ENCODE assay signal across 7 mouse cellular contexts in the genomic region with DNA sequence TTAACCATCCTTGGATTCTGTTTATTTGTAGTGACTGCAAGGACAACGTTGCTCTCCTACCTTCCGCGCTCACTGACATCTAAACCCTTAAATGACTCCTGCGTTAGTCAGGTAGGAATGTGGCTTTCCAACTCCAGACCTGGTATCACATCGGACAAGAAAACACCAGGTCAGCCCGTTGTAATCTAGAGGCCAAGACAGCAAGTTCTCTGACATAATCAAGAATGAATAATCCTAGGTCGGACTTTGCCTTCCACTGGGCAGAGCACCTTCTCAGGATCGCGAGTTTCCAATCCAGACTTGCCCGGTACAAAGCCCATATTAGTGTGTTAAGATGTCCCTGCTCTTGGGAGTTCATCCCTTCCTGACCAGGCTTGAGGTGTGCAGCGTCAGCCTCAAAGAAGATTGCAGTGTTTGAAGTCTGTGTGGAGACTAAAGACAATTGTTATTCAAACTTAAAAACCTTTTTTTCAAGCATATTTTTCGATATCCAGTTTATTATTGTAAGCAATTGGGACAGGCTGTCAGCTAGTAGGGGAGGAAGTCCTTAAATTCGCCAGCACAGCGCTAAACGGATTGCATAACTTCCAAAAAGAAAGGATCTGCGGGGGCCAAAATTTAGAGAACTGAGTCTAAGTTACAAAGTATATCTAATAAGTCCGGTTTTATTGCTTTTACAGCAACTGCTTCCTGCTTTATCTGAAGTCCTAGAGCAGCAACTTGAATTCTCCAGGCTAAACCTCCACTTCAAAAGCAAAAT. TPM values are rescaled to one million over a fixed set of nuclear protein-coding genes. Genes with fewer than 3 reads are reported as not detected.
DNase-seq lines count a peak whose midpoint lies in the region; ATAC-seq and TF ChIP-seq lines count a peak whose summit lies in the region.

No protein-coding gene starts in this region.

- H3K27ac ChIP-seq in thymus, adult 2 months (ENCODE audit: control insufficient read depth, insufficient read depth, low read length) = no peak overlapping the region
- no peak overlapping the region for H3K27ac ChIP-seq in forebrain, embryonic 11.5 days (ENCODE audit: low read depth, low read length)
- H3K27ac ChIP-seq in hindbrain, postnatal 0 days = peak overlapping the region; percentile 95
- H3K27ac ChIP-seq in liver, postnatal 0 days (ENCODE audit: low read depth) = peak overlapping the region; percentile 95

- 11% methylated on average over 17 of the region's 17 CpGs for WGBS in thymus, adult 2 months
- 16% methylated on average over 17 of the region's 17 CpGs for WGBS in forebrain, embryonic 11.5 days
- 13% methylated on average over 17 of the region's 17 CpGs for WGBS in hindbrain, postnatal 0 days
- 7% methylated on average over 17 of the region's 17 CpGs for WGBS in liver, postnatal 0 days (ENCODE audit: insufficient replicate concordance)

- no peak for DNase-seq in thymus, adult 2 months
- no peak for DNase-seq in thymus, adult 18-20 months
- no peak for DNase-seq in forebrain, embryonic 11.5 days (ENCODE audit: low spot score)
- DNase-seq in hindbrain, postnatal 0 days (ENCODE audit: low spot score) = peak; percentile 23
- DNase-seq in liver, postnatal 0 days = no peak
- DNase-seq in yolk sac, embryonic 10.5 days (ENCODE audit: low spot score) = peak; percentile 57
- DNase-seq in thymus, postnatal 25 days = no peak

- H3K36me3 ChIP-seq in thymus, adult 2 months (ENCODE audit: control insufficient read depth, insufficient read depth, low read length) = no peaks in the 10 kb centered on the region
- no peaks in the 10 kb centered on the region for H3K36me3 ChIP-seq in forebrain, embryonic 11.5 days (ENCODE audit: control insufficient read depth, insufficient read depth, low read length)
- H3K36me3 ChIP-seq in hindbrain, postnatal 0 days (ENCODE audit: insufficient read depth, low read length) = no peaks in the 10 kb centered on the region
- H3K36me3 ChIP-seq in liver, postnatal 0 days (replicated peaks; ENCODE audit: insufficient read depth, low read length) = no peaks in the 10 kb centered on the region

- H3K9ac ChIP-seq in forebrain, embryonic 11.5 days (ENCODE audit: low read length) = peak overlapping the region; percentile 83
- peak overlapping the region; percentile 89 for H3K9ac ChIP-seq in hindbrain, postnatal 0 days (replicated peaks; ENCODE audit: low read length)
- peak overlapping the region; percentile 73 for H3K9ac ChIP-seq in liver, postnatal 0 days (replicated peaks)

- H3K4me3 ChIP-seq in thymus, adult 2 months (ENCODE audit: control insufficient read depth, insufficient read depth, low read length) = peak overlapping the region; percentile 84
- peak overlapping the region; percentile 68 for H3K4me3 ChIP-seq in forebrain, embryonic 11.5 days (ENCODE audit: low read depth, low read length)
- H3K4me3 ChIP-seq in hindbrain, postnatal 0 days (ENCODE audit: low read length) = peak overlapping the region; percentile 83
- peak overlapping the region; percentile 84 for H3K4me3 ChIP-seq in liver, postnatal 0 days (ENCODE audit: low read depth, low read length)

- no peaks in the 10 kb centered on the region for H3K27me3 ChIP-seq in thymus, adult 2 months (ENCODE audit: control insufficient read depth, insufficient read depth, low read length)
- peaks cover 7% of the 10 kb centered on the region; the same call in 1 of the 2 replicates for H3K27me3 ChIP-seq in forebrain, embryonic 11.5 days (ENCODE audit: control insufficient read depth, insufficient read depth, low read length)
- H3K27me3 ChIP-seq in hindbrain, postnatal 0 days (ENCODE audit: insufficient read depth, low read length) = no peaks in the 10 kb centered on the region
- H3K27me3 ChIP-seq in liver, postnatal 0 days (ENCODE audit: insufficient read depth, low read length) = 0 out of 2 replicates have a peak, but pooled peaks cover 3% of the 10 kb centered on the region

- no peak for TF ChIP-seq CTCF in thymus, adult 2 months (IDR thresholded peaks at IDR 0.05; ENCODE audit: borderline replicate concordance, control insufficient read depth, extremely low read depth, insufficient read depth, low read length, poor library complexity)
- TF ChIP-seq CTCF in hindbrain, postnatal 0 days (IDR thresholded peaks at IDR 0.05; ENCODE audit: low read depth) = no peak
- no peak for TF ChIP-seq CTCF in liver, postnatal 0 days (IDR thresholded peaks at IDR 0.05; ENCODE audit: low read depth)

- no peak for TF ChIP-seq EP300 in liver, postnatal 0 days (IDR thresholded peaks at IDR 0.05; ENCODE audit: low read depth)

- H3K4me1 ChIP-seq in thymus, adult 2 months (replicated peaks; ENCODE audit: control insufficient read depth, insufficient read depth, low read length) = peaks cover 18% of the 10 kb centered on the region
- H3K4me1 ChIP-seq in forebrain, embryonic 11.5 days (replicated peaks; ENCODE audit: control insufficient read depth, insufficient read depth, low read length) = peaks cover 3% of the 10 kb centered on the region; the same call in 1 of the 2 replicates
- H3K4me1 ChIP-seq in hindbrain, postnatal 0 days (ENCODE audit: insufficient read depth, low read length) = peaks cover 20% of the 10 kb centered on the region
- H3K4me1 ChIP-seq in liver, postnatal 0 days (ENCODE audit: insufficient read depth) = peaks cover 14% of the 10 kb centered on the region

- H3K9me3 ChIP-seq in forebrain, embryonic 11.5 days (ENCODE audit: control insufficient read depth, low read length) = no peaks in the 10 kb centered on the region
- H3K9me3 ChIP-seq in hindbrain, postnatal 0 days (ENCODE audit: low read length) = no peaks in the 10 kb centered on the region
- H3K9me3 ChIP-seq in liver, postnatal 0 days (ENCODE audit: low read length) = no peaks in the 10 kb centered on the region

- peak overlapping the region; percentile 74 for H3K4me2 ChIP-seq in forebrain, embryonic 11.5 days (ENCODE audit: low read depth, low read length, severe bottlenecking)
- H3K4me2 ChIP-seq in hindbrain, postnatal 0 days (ENCODE audit: low read depth, low read length) = peak overlapping the region; percentile 76
- H3K4me2 ChIP-seq in liver, postnatal 0 days (ENCODE audit: low read depth, low read length) = peak overlapping the region; percentile 91

- ATAC-seq in forebrain, embryonic 11.5 days (replicated peaks; ENCODE audit: low FRiP score) = no peak
- no peak for ATAC-seq in hindbrain, postnatal 0 days
- no peak for ATAC-seq in liver, postnatal 0 days

- no peak for TF ChIP-seq POLR2A in thymus, adult 2 months (IDR thresholded peaks at IDR 0.05; ENCODE audit: control insufficient read depth, extremely low read depth, insufficient read depth, low read length, poor library complexity)

RNA-seq across cellular contexts. Expression of a gene that starts 1.6 kb away (rescaled TPM):
- 8.7 and 9.7 TPM in 2 replicates for polyA plus RNA-seq in thymus, adult 2 months (2012; rRNA removed)
- polyA plus RNA-seq in forebrain, embryonic 11.5 days (2014; fragmentation: Nextera tagmentation; extraction: Ambion mirVana) = 8.5 and 9.3 TPM in 2 replicates
- 49.6 and 49.8 TPM in 2 replicates for total RNA-seq in hindbrain, postnatal 0 days (2014; rRNA removed)
- 8.2 and 8.8 TPM in 2 replicates for polyA plus RNA-seq in hindbrain, postnatal 0 days (2015; fragmentation: Nextera tagmentation; extraction: Ambion mirVana)
- 1.8 TPM in 2 replicates for polyA plus RNA-seq in liver, postnatal 0 days (2015; fragmentation: Nextera tagmentation; extraction: Ambion mirVana)

RNA-seq across cellular contexts. Expression of a gene that starts 48.6 kb away (rescaled TPM):
- 0.11 TPM in 1 of 2 replicates, not detected in the other for polyA plus RNA-seq in thymus, adult 2 months (2012; rRNA removed)
- polyA plus RNA-seq in forebrain, embryonic 11.5 days (2014; fragmentation: Nextera tagmentation; extraction: Ambion mirVana) = not detected in 2 replicates
- not detected in 2 replicates for total RNA-seq in hindbrain, postnatal 0 days (2014; rRNA removed)
- polyA plus RNA-seq in hindbrain, postnatal 0 days (2015; fragmentation: Nextera tagmentation; extraction: Ambion mirVana) = 0.13 TPM in 1 of 2 replicates, not detected in the other
- 0.09 TPM in 2 replicates for polyA plus RNA-seq in liver, postnatal 0 days (2015; fragmentation: Nextera tagmentation; extraction: Ambion mirVana)

Comparison
In these comparisons a context has a peak if more than half of its experiments do, and no peak if none do; other contexts are left out.
1. DNase-seq: peak in hindbrain, postnatal 0 days (single experiment) and yolk sac, embryonic 10.5 days (single experiment); none in thymus, adult 2 months (single experiment), thymus, adult 18-20 months (0 of 2), forebrain, embryonic 11.5 days (single experiment), liver, postnatal 0 days (single experiment) and thymus, postnatal 25 days (single experiment).
2. H3K27ac ChIP-seq: peak in hindbrain, postnatal 0 days (single experiment) and liver, postnatal 0 days (single experiment); none in thymus, adult 2 months (single experiment) and forebrain, embryonic 11.5 days (single experiment).
3. Peak in every context shown above with its lines, with median percentiles within 50 percentile points of each other: H3K4me3 ChIP-seq, H3K4me2 ChIP-seq and H3K9ac ChIP-seq.